Mouse (Mus musculus) midbrain, postnatal 0 days (tissue): Measurements from ENCODE around the gene Igfals. TPM values are rescaled to one million over a fixed set of nuclear protein-coding genes. Genes with fewer than 3 reads are reported as not detected.

Experiments used
- ATAC-seq: fragments of 200-750 bp; cut with Nextera tagmentation; 2 replicates; pipeline ENCODE4 v1.8.0; 2017; ENCODE audit warnings: moderate number of reproducible peaks, mild to moderate bottlenecking, moderate TSS enrichment, moderate library complexity; ENCODE audit not compliant: low FRiP score
- DNase-seq: peaks from one replicate; pipeline ENCODE4 v3.0.0-alpha.2; 2015; ENCODE audit warnings: low spot score
- H3K27ac ChIP-seq: fragments of 300-500 bp; sonication (generic); 2 replicates; pipeline ENCODE4 v1.5.1; 2014; ENCODE audit warnings: low read depth, mild to moderate bottlenecking, low read length, mixed read lengths
- H3K27me3 ChIP-seq: fragments of 300-500 bp; sonication (generic); 2 replicates; pipeline ENCODE4 v1.6.1; 2014; ENCODE audit warnings: low read length, control low read depth, mixed read lengths; ENCODE audit not compliant: insufficient read depth
- H3K36me3 ChIP-seq: fragments of 300-500 bp; sonication (generic); 2 replicates; pipeline ENCODE4 v1.6.1; 2014; ENCODE audit warnings: low read length, control low read depth, mixed read lengths; ENCODE audit not compliant: insufficient read depth
- H3K4me1 ChIP-seq: fragments of 300-500 bp; sonication (generic); 2 replicates; pipeline ENCODE4 v1.6.1; 2014; ENCODE audit warnings: mild to moderate bottlenecking, control low read depth, antibody characterized with exemption, low read length, mixed read lengths; ENCODE audit not compliant: insufficient read depth
- H3K4me2 ChIP-seq: fragments of 300-500 bp; sonication (generic); 2 replicates; pipeline ENCODE4 v1.6.1; 2014; ENCODE audit warnings: low read depth, mild to moderate bottlenecking, low read length, mixed read lengths; ENCODE audit not compliant: poor library complexity, severe bottlenecking
- H3K4me3 ChIP-seq: fragments of 300-500 bp; sonication (generic); 2 replicates; pipeline ENCODE4 v1.5.1; 2014; ENCODE audit warnings: low read depth, mild to moderate bottlenecking, low read length, moderate library complexity
- H3K9ac ChIP-seq: fragments of 300-500 bp; sonication (generic); replicated peaks from 2 replicates; pipeline ENCODE4 v1.6.1; 2014; ENCODE audit warnings: mild to moderate bottlenecking, low read length, moderate library complexity, mixed read lengths; ENCODE audit not compliant: poor library complexity, severe bottlenecking
- H3K9me3 ChIP-seq: fragments of 300-500 bp; sonication (generic); 2 replicates; pipeline ENCODE4 v1.6.1; 2016; ENCODE audit warnings: low read length, control low read depth
- CTCF ChIP-seq: IDR thresholded peaks from 2 replicates; pipeline ENCODE4 v1.5.1; 2016; ENCODE audit warnings: antibody characterized with exemption, mild to moderate bottlenecking
- WGBS: fragments of 180-500 bp; shearing (Covaris S2); extraction: QIAGEN DNeasy Blood & Tissue Kit; methylation state at CpG from one replicate; pipeline ENCODE4 v1.1.7; 2014; 5-methylcytosine and 5-hydroxymethylcytosine counted together
- polyA plus RNA-seq: library from polyadenylated mRNA; unstranded; fragments of >200 nt; fragmentation: Nextera tagmentation; extraction: Ambion mirVana; gene quantifications from 2 replicates; pipeline ENCODE4 v1.2.1, GENCODE M21; 2015
- total RNA-seq: library from RNA; depleted of rRNA; stranded (reverse); fragments of >200 nt; gene quantifications from 2 replicates; pipeline ENCODE4 v1.2.3, GENCODE M21; 2014

Igfals gene
- total and polyA plus RNA-seq, 2 experiments from 2014 or later, result 0.31 TPM; not detected in 1

DNA sequence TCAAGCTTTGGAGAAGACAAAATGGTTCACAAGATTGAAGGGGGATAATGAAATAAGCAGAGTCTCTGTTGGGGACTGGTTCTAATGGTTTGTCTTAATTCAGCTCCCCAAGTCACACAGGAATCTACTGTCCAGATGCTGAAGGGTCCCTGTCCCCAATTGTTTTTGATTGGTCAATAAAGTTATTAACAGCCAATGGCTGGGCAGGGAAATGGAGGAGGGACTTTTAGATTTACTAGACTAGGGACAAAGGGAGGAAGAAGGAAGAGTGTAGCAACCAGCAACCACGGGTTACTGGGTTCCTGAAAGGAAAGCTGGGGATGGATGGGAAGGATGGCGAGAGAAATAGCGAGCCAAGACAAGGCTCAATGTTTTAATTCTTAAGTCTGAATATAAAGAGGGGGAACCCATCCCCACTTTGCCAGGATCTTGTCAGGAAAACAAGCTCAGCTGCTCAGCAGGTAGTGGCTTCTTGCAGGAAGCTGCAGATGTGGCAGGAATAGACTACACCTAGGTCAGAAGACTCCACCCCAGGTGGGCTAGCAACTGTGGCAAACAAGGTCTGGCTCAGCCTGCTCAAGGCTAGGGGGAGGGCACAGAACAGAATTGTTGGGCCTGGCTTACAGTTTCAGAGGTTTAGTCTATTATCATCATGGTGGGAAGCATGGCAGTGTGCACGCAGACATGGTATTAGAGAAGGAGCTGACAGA, 8.1 kb downstream of the Igfals start:
- no peak for TF ChIP-seq CTCF
- no peak for ATAC-seq
- no peaks in the 10 kb centered on the region for H3K9me3 ChIP-seq
- no peak overlapping the region for H3K9ac ChIP-seq
- H3K4me3 ChIP-seq, result no peak overlapping the region
- no peaks in the 10 kb centered on the region for H3K36me3 ChIP-seq
- H3K27ac ChIP-seq, result no peak overlapping the region
- no peaks in the 10 kb centered on the region for H3K27me3 ChIP-seq
- DNase-seq, result no peak
- 50% methylated on average over 4 of the region's 4 CpGs for WGBS
- no peaks in the 10 kb centered on the region for H3K4me1 ChIP-seq
- H3K4me2 ChIP-seq, result no peak overlapping the region

DNA sequence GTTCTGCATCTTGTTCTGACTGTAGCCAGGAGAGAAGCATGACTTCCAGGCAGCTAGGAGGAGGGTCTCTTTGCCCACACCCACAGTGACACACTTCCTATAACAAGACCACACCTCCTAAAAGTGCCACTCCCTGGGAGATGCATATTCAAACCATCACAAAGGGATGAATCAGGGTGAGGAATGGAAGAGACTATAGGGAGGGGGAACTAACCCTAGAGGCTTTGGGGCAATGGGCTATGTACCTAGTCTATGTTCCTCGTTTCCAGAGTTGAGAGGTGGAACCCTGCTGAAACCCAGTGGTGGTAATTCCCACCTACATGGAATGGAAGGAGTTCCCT, 8.6 kb downstream of the Igfals start:
- no peak overlapping the region for H3K9ac ChIP-seq
- no peaks in the 10 kb centered on the region for H3K27me3 ChIP-seq
- no peak overlapping the region for H3K4me2 ChIP-seq
- no peak for TF ChIP-seq CTCF
- no peak for ATAC-seq
- H3K4me1 ChIP-seq, result no peaks in the 10 kb centered on the region
- no peaks in the 10 kb centered on the region for H3K9me3 ChIP-seq
- no peak overlapping the region for H3K27ac ChIP-seq
- no peak for DNase-seq
- 29% methylated on average over 1 of the region's 1 CpGs for WGBS
- H3K4me3 ChIP-seq, result no peak overlapping the region
- H3K36me3 ChIP-seq, result no peaks in the 10 kb centered on the region

DNA sequence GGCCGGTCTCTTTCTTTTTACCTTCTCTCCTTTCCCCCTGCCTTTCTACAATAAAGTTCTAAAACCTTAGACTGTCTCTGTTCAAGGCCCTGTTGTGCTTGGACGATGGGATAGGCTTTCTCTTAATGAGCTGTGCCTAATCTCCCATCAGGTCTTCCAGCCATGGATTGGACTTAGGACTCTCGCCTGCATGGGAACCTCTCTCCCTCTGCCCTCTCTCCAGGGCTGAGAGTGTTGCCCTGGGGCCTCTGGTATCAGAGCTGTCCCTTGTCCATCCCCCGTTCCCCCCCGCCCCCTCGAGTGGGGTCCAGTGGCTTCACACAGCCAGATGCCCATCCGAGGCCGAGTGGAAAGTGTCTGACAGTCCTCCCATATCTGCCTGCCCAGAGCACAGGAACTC, 9.2 kb downstream of the Igfals start:
- no peaks in the 10 kb centered on the region for H3K9me3 ChIP-seq
- no peak for ATAC-seq
- no peak for TF ChIP-seq CTCF
- H3K27me3 ChIP-seq, result no peaks in the 10 kb centered on the region
- WGBS, result 72% methylated on average over 8 of the region's 8 CpGs
- H3K27ac ChIP-seq, result no peak overlapping the region
- DNase-seq, result no peak
- H3K36me3 ChIP-seq, result no peaks in the 10 kb centered on the region
- no peaks in the 10 kb centered on the region for H3K4me1 ChIP-seq
- no peak overlapping the region for H3K4me3 ChIP-seq
- H3K4me2 ChIP-seq, result no peak overlapping the region
- no peak overlapping the region for H3K9ac ChIP-seq

DNA sequence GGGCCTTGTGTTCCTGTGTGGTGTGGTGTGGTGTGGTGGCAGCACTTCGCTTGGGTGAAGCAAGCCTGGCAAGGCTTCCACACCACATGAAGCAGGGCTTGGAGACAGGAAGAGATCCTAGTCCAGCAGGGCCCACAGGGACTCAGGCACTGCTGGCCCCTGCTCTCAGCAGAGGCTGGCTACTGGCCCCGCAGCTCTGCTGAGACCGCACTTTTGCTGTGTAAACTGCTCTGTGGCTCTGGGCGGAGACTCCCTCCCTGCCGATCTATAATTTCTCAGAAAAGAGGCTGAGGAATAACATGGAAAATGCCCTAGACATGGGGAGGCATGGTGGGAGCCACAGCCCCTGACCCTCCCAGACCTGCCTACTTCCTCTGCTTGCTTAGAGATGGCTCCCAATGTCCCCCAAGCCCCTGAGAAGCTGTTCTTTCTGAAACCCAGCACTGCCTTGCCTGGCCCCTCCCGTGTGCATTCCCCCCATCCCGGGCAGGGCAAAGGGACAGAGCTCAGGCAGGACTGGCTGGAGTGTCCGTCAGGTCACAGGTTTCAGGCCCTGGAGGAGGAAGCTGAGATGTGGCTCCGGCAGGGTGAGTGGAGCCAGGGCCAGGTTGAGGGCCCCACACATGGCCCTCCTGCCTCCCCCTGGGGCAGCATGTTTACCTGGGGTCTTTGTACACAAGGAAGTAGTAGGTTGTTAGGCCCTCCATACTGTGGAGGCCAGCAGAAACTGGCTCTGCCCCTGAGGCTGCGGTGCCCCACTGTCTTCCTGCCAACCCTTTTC, 11.7 kb downstream of the Igfals start:
- Histone ChIP-seq H3K4me2 (no peak overlapping the region), H3K27me3 (no peaks in the 10 kb centered on the region), H3K9ac (no peak overlapping the region), H3K36me3 (no peaks in the 10 kb centered on the region; the same call in 1 of the 2 replicates), H3K9me3 (no peaks in the 10 kb centered on the region), H3K4me1 (no peaks in the 10 kb centered on the region), H3K4me3 (no peak overlapping the region), H3K27ac (no peak overlapping the region)
- TF ChIP-seq CTCF, result no peak
- ATAC-seq, result no peak
- no peak for DNase-seq
- 68% methylated on average over 10 of the region's 10 CpGs for whole genome bisulfite sequencing

DNA sequence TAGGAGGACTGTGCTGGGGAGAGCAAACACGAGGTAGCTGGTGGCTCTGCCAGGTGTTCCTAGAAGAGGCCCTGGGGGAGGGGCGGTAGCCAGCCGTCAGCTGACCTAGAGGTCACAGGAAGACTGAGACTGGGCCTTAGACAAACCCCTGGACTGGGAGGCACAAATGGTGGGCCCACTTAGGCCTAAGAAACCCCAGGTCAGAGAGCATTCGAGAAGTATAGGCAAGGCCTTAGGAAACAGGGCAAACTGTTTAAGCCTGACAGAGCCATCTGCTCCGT, 12.3 kb downstream of the Igfals start:
- Histone ChIP-seq H3K4me1 (no peaks in the 10 kb centered on the region), H3K4me3 (no peak overlapping the region), H3K36me3 (peaks cover 5% of the 10 kb centered on the region), H3K4me2 (no peak overlapping the region), H3K27ac (no peak overlapping the region), H3K9me3 (no peaks in the 10 kb centered on the region), H3K9ac (no peak overlapping the region), H3K27me3 (no peaks in the 10 kb centered on the region)
- 39% methylated on average over 5 of the region's 5 CpGs for WGBS
- DNase-seq (no peak), ATAC-seq (no peak)
- no peak for TF ChIP-seq CTCF

DNA sequence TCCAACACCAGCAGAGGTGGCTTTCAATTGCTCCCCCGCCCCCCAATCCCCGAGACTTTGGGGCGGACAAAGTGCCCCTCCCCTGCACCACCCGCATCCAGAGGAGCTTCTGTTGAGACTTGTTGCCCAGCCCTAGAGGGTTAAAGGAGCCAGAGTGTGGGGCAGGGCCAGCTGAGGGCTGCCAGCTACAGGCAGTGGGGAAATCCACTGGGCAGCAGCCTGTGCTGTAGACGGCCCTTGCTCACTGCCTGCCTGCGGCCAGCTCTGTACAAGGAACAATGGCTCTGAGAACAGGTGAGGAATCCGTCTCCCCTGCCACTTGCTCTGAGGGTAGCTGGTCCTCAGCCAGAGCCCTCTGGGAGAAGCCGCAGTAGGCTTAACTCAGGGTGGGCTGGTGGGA, 12.7 kb downstream of the Igfals start:
- DNase-seq (no peak), ATAC-seq (no peak)
- Histone ChIP-seq H3K36me3 (peaks cover 9% of the 10 kb centered on the region), H3K9ac (no peak overlapping the region), H3K9me3 (no peaks in the 10 kb centered on the region), H3K4me3 (no peak overlapping the region), H3K4me2 (no peak overlapping the region), H3K4me1 (no peaks in the 10 kb centered on the region), H3K27me3 (no peaks in the 10 kb centered on the region), H3K27ac (no peak overlapping the region)
- no peak for TF ChIP-seq CTCF
- 65% methylated on average over 8 of the region's 8 CpGs for WGBS
